ENCODE assay signal across 8 mouse cellular contexts in genomic region chr17:13556060-13556660, GRCm38 (mm10).
A peak's percentile ranks its signal among the peaks of the same experiment; 100 is the strongest.
DNase-seq lines count a peak whose midpoint lies in the region; ATAC-seq and TF ChIP-seq lines count a peak whose summit lies in the region.
"Not testable (repeated sequence)": the region's sequence is repeated elsewhere in the genome, so short reads cannot be mapped to it uniquely, and the experiment has no call there.

No protein-coding gene starts in this region.

- peak overlapping the region; percentile 43 for H3K4me3 ChIP-seq in ES-Bruce4 (ENCODE audit: low read depth, low read length)
- not testable (repeated sequence) for H3K4me3 ChIP-seq in heart, adult 2 months; intestine, embryonic 16.5 days (ENCODE audit: low read length); kidney, embryonic 15.5 days (replicated peaks); lung, embryonic 14.5 days (ENCODE audit: low read depth, low read length); midbrain, embryonic 11.5 days (ENCODE audit: low read depth, low read length); stomach, embryonic 16.5 days (replicated peaks; ENCODE audit: low read length)

- H3K9ac ChIP-seq in ES-Bruce4 (ENCODE audit: low read depth, poor library complexity, severe bottlenecking); heart, adult 2 months (ENCODE audit: low read depth, low read length); intestine, embryonic 16.5 days (ENCODE audit: low read depth, low read length); kidney, embryonic 15.5 days; lung, embryonic 14.5 days; midbrain, embryonic 11.5 days (ENCODE audit: low read length); stomach, embryonic 16.5 days (ENCODE audit: low read length): not testable (repeated sequence)

- not testable (repeated sequence) for H3K9me3 ChIP-seq in ES-Bruce4 (replicated peaks; ENCODE audit: control insufficient read depth, insufficient read depth, low read length, poor library complexity, severe bottlenecking); kidney, embryonic 15.5 days (replicated peaks); midbrain, embryonic 11.5 days (ENCODE audit: control insufficient read depth, low read length); stomach, embryonic 16.5 days (replicated peaks; ENCODE audit: control insufficient read depth, low read length)
- H3K9me3 ChIP-seq in intestine, embryonic 16.5 days (ENCODE audit: control insufficient read depth, low read length) = peaks cover 11% of the 10 kb centered on the region
- peaks cover 11% of the 10 kb centered on the region for H3K9me3 ChIP-seq in lung, embryonic 14.5 days (ENCODE audit: low read depth, low read length)

- not testable (repeated sequence) for TF ChIP-seq CTCF in ES-Bruce4 (IDR thresholded peaks at IDR 0.05; ENCODE audit: low read depth, low read length); heart, adult 2 months (IDR thresholded peaks at IDR 0.05); lung, embryonic 14.5 days (IDR thresholded peaks at IDR 0.05; ENCODE audit: low read depth)

- H3K79me2 ChIP-seq in heart, adult 2 months (replicated peaks; ENCODE audit: control insufficient read depth, insufficient read depth, low read length) = not testable (repeated sequence)

- not testable (repeated sequence) for H3K27ac ChIP-seq in ES-Bruce4 (ENCODE audit: insufficient read depth, low read length); lung, embryonic 14.5 days (ENCODE audit: low read depth); midbrain, embryonic 11.5 days (ENCODE audit: low read depth, low read length)
- H3K27ac ChIP-seq in heart, adult 2 months = peak overlapping the region; percentile 71
- peak overlapping the region; percentile 46; the same call in 1 of the 2 replicates for H3K27ac ChIP-seq in intestine, embryonic 16.5 days (ENCODE audit: low read length)
- H3K27ac ChIP-seq in kidney, embryonic 15.5 days = 0 out of 2 replicates have a peak overlapping the region, but pooled peaks have one; percentile 78
- H3K27ac ChIP-seq in stomach, embryonic 16.5 days (ENCODE audit: low read length) = peak overlapping the region; percentile 90; the same call in 1 of the 2 replicates

- not testable (repeated sequence) for H3K4me2 ChIP-seq in intestine, embryonic 16.5 days (ENCODE audit: low read depth, low read length); kidney, embryonic 15.5 days; lung, embryonic 14.5 days; midbrain, embryonic 11.5 days; stomach, embryonic 16.5 days (ENCODE audit: low read depth, low read length)

- H3K36me3 ChIP-seq in ES-Bruce4 (ENCODE audit: control insufficient read depth, insufficient read depth, low read length, poor library complexity, severe bottlenecking); heart, adult 2 months (ENCODE audit: control insufficient read depth, insufficient read depth, low read length); intestine, embryonic 16.5 days (ENCODE audit: control insufficient read depth, insufficient read depth, low read length); kidney, embryonic 15.5 days; lung, embryonic 14.5 days (ENCODE audit: insufficient read depth); midbrain, embryonic 11.5 days (ENCODE audit: control insufficient read depth, insufficient read depth, low read length); stomach, embryonic 16.5 days (ENCODE audit: control insufficient read depth, insufficient read depth, low read length): not testable (repeated sequence)

- H3K27me3 ChIP-seq in ES-Bruce4 (ENCODE audit: control insufficient read depth, insufficient read depth, low read length, poor library complexity, severe bottlenecking); heart, adult 2 months (ENCODE audit: control insufficient read depth, insufficient read depth, low read length); intestine, embryonic 16.5 days (replicated peaks; ENCODE audit: control insufficient read depth, insufficient read depth, low read length); kidney, embryonic 15.5 days; lung, embryonic 14.5 days (ENCODE audit: insufficient read depth, low read length); midbrain, embryonic 11.5 days (ENCODE audit: control insufficient read depth, insufficient read depth, low read length); stomach, embryonic 16.5 days (ENCODE audit: control insufficient read depth, insufficient read depth, low read length): not testable (repeated sequence)

- 69% methylated on average over 16 of the region's 16 CpGs for WGBS in heart, adult 2 months
- 68% methylated on average over 16 of the region's 16 CpGs for WGBS in intestine, embryonic 16.5 days
- 61% methylated on average over 16 of the region's 16 CpGs for WGBS in kidney, embryonic 15.5 days
- WGBS in lung, embryonic 14.5 days = 78% methylated on average over 16 of the region's 16 CpGs
- 82% methylated on average over 16 of the region's 16 CpGs for WGBS in midbrain, embryonic 11.5 days
- WGBS in stomach, embryonic 16.5 days = 68% methylated on average over 16 of the region's 16 CpGs

- 0 out of 2 replicates have a peak, but pooled peaks have one; percentile 16 for TF ChIP-seq EP300 in ES-Bruce4 (IDR thresholded peaks at IDR 0.05; ENCODE audit: insufficient read depth, low read depth, low read length)
- TF ChIP-seq EP300 in heart, adult 2 months (IDR thresholded peaks at IDR 0.05; ENCODE audit: insufficient read depth, low read depth, low read length) = not testable (repeated sequence)

- not testable (repeated sequence) for H3K4me1 ChIP-seq in ES-Bruce4 (ENCODE audit: control insufficient read depth, insufficient read depth, low read length); heart, adult 2 months (ENCODE audit: control insufficient read depth, insufficient read depth, low read length); intestine, embryonic 16.5 days (ENCODE audit: control insufficient read depth, insufficient read depth, low read length); kidney, embryonic 15.5 days; lung, embryonic 14.5 days (ENCODE audit: insufficient read depth); midbrain, embryonic 11.5 days (ENCODE audit: control insufficient read depth, insufficient read depth, low read length); stomach, embryonic 16.5 days (ENCODE audit: control insufficient read depth, insufficient read depth, low read length)

- ATAC-seq in intestine, embryonic 16.5 days = peak; percentile 83
- ATAC-seq in kidney, embryonic 15.5 days (replicated peaks; ENCODE audit: low FRiP score) = peak; percentile 43
- ATAC-seq in lung, embryonic 14.5 days (ENCODE audit: insufficient read depth) = peak; percentile 5; the same call in 1 of the 2 replicates
- ATAC-seq in midbrain, embryonic 11.5 days (ENCODE audit: low FRiP score) = not testable (repeated sequence)
- peak; percentile 32; the same call in 1 of the 2 replicates for ATAC-seq in stomach, embryonic 16.5 days (ENCODE audit: insufficient read depth, low FRiP score)

- not testable (repeated sequence) for TF ChIP-seq POLR2A in ES-Bruce4 (IDR thresholded peaks at IDR 0.05; ENCODE audit: insufficient read depth, low read length); heart, adult 2 months (IDR thresholded peaks at IDR 0.05; ENCODE audit: insufficient read depth, low read depth, low read length)

- peak; percentile 24 for DNase-seq in adipocyte (ENCODE audit: low spot score)
- DNase-seq in heart, adult 2 months = peak in 1 of 2 experiments; percentile 32
- DNase-seq in lung, embryonic 14.5 days = not testable (repeated sequence)
- peak; percentile 64 for DNase-seq in midbrain, embryonic 11.5 days (ENCODE audit: low spot score, missing footprints)

- intact Hi-C loops in heart, adult 2 months (cut with DNase I) = not testable (repeated sequence)
